In the genomic region with DNA sequence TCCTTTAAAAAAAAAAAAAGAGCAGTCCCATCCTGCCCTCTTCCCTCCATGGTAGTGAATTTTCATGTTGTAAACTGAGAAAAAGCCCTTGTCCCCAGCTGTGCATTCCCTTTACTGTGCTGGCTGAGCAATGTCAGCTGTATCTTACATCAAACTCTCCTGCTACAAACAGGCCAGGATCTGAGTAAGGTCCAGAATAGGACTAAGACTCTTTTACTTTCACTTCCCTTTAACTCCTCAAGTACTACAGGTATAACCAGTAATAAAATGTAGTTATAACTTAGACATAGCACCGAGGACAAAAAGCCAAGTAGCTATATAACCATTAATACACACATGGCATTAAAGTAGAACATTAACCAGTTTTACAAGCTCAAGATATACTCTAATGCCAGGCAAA, we compare ENCODE assay signal across 19 mouse cellular contexts. TPM values are rescaled to one million over a fixed set of nuclear protein-coding genes. Genes with fewer than 3 reads are reported as not detected.
DNase-seq lines count a peak whose midpoint lies in the region; ATAC-seq and TF ChIP-seq lines count a peak whose summit lies in the region.
"Had no signal": no experiment of that assay in that cellular context is flagged by ENCODE, and none has a peak within 500 bp of the region (broad histone marks: within the 10 kb centered on the region; RNA-seq: fewer than 3 reads in every experiment).

No protein-coding gene starts in this region.

- 0 out of 2 replicates have a peak, but pooled peaks cover 3% of the 10 kb centered on the region for H3K4me1 ChIP-seq in lung, postnatal 0 days (ENCODE audit: insufficient read depth, low read depth, low read length)
- peaks cover 10% of the 10 kb centered on the region for H3K4me1 ChIP-seq in lung, adult 2 months (ENCODE audit: control insufficient read depth, insufficient read depth, low read length)
- peaks cover 58% of the 10 kb centered on the region for H3K4me1 ChIP-seq in bone marrow macrophage, adult 2 months (ENCODE audit: control insufficient read depth, insufficient read depth, low read length)
- peaks cover 77% of the 10 kb centered on the region for H3K4me1 ChIP-seq in liver, embryonic 12.5 days
- H3K4me1 ChIP-seq: forebrain, embryonic 12.5 days; midbrain, embryonic 12.5 days had no signal

- no peak for TF ChIP-seq EP300 in lung, postnatal 0 days (IDR thresholded peaks at IDR 0.05)

- no peak overlapping the region for H3K9ac ChIP-seq in lung, postnatal 0 days (replicated peaks; ENCODE audit: low read depth)
- H3K9ac ChIP-seq in liver, embryonic 12.5 days, result peak overlapping the region; percentile 37; the same call in 1 of the 2 replicates
- H3K9ac ChIP-seq: embryonic facial prominence, embryonic 15.5 days; forebrain, embryonic 12.5 days; lung, embryonic 15.5 days; midbrain, embryonic 12.5 days had no signal

- TF ChIP-seq CTCF in lung, postnatal 0 days (IDR thresholded peaks at IDR 0.05), result no peak
- no peak for TF ChIP-seq CTCF in lung, adult 2 months (IDR thresholded peaks at IDR 0.05; ENCODE audit: insufficient read depth, low read length)
- TF ChIP-seq CTCF in bone marrow macrophage, adult 2 months (IDR thresholded peaks at IDR 0.05; ENCODE audit: low read depth, low read length), result no peak

- H3K27ac ChIP-seq in lung, postnatal 0 days (ENCODE audit: low read length), result no peak overlapping the region
- H3K27ac ChIP-seq in bone marrow macrophage, adult 2 months (ENCODE audit: insufficient read depth, low read depth, low read length), result peak overlapping the region; percentile 22
- H3K27ac ChIP-seq in liver, embryonic 12.5 days, result peak overlapping the region; percentile 78
- H3K27ac ChIP-seq: embryonic facial prominence, embryonic 15.5 days; forebrain, embryonic 12.5 days; lung, embryonic 15.5 days; midbrain, embryonic 12.5 days had no signal

- H3K9me3 ChIP-seq in lung, postnatal 0 days (ENCODE audit: low read length), result no peaks in the 10 kb centered on the region
- H3K9me3 ChIP-seq in liver, embryonic 12.5 days (replicated peaks), result no peaks in the 10 kb centered on the region
- H3K9me3 ChIP-seq: embryonic facial prominence, embryonic 15.5 days; forebrain, embryonic 12.5 days; lung, embryonic 15.5 days; midbrain, embryonic 12.5 days had no signal

- H3K36me3 ChIP-seq in lung, postnatal 0 days (ENCODE audit: insufficient read depth, low read length), result no peaks in the 10 kb centered on the region
- H3K36me3 ChIP-seq in liver, embryonic 12.5 days, result peaks cover 35% of the 10 kb centered on the region
- H3K36me3 ChIP-seq: forebrain, embryonic 12.5 days; midbrain, embryonic 12.5 days had no signal

- H3K4me2 ChIP-seq in lung, postnatal 0 days (replicated peaks; ENCODE audit: low read depth, low read length), result no peak overlapping the region
- H3K4me2 ChIP-seq in liver, embryonic 12.5 days, result peak overlapping the region; percentile 69
- H3K4me2 ChIP-seq: embryonic facial prominence, embryonic 15.5 days; forebrain, embryonic 12.5 days; lung, embryonic 15.5 days; midbrain, embryonic 12.5 days had no signal

- no peak overlapping the region for H3K4me3 ChIP-seq in lung, postnatal 0 days (ENCODE audit: low read depth, low read length)
- H3K4me3 ChIP-seq in lung, adult 2 months (replicated peaks; ENCODE audit: extremely low read depth, low read depth, low read length), result no peak overlapping the region
- H3K4me3 ChIP-seq in bone marrow macrophage, adult 2 months (ENCODE audit: insufficient read depth, low read length), result no peak overlapping the region
- H3K4me3 ChIP-seq in liver, embryonic 12.5 days, result no peak overlapping the region
- H3K4me3 ChIP-seq: embryonic facial prominence, embryonic 15.5 days; forebrain, embryonic 12.5 days; lung, embryonic 15.5 days; midbrain, embryonic 12.5 days had no signal

- no peaks in the 10 kb centered on the region for H3K27me3 ChIP-seq in lung, postnatal 0 days (replicated peaks; ENCODE audit: insufficient read depth, low read length)
- no peaks in the 10 kb centered on the region for H3K27me3 ChIP-seq in liver, embryonic 12.5 days (replicated peaks)
- H3K27me3 ChIP-seq: embryonic facial prominence, embryonic 15.5 days; forebrain, embryonic 12.5 days; lung, embryonic 15.5 days; midbrain, embryonic 12.5 days; Patski had no signal

- 64% methylated on average over 1 of the region's 1 CpGs for WGBS in lung, postnatal 0 days
- WGBS in lung, adult 2 months, result 52% methylated on average over 1 of the region's 1 CpGs
- WGBS in liver, embryonic 12.5 days (ENCODE audit: insufficient replicate concordance), result 83% methylated on average over 1 of the region's 1 CpGs

- TF ChIP-seq POLR2A in lung, adult 2 months (IDR thresholded peaks at IDR 0.05; ENCODE audit: borderline replicate concordance, extremely low read depth, low read depth, low read length), result no peak
- TF ChIP-seq POLR2A in bone marrow macrophage, adult 2 months (IDR thresholded peaks at IDR 0.05; ENCODE audit: borderline replicate concordance, low read depth, low read length), result no peak

- peak; percentile 68 for DNase-seq in lung, postnatal 0 days (ENCODE audit: low spot score)
- no peak for DNase-seq in lung, adult 2 months
- DNase-seq in testis, postnatal 10 days (ENCODE audit: low spot score), result no peak
- DNase-seq in urinary bladder, postnatal 14 days (ENCODE audit: low spot score), result no peak
- DNase-seq: adrenal gland, postnatal 36 days; cerebellum, adult 9-11 months; heart, adult 18-20 months; kidney, postnatal 14 days; left cerebral cortex, postnatal 4 days; thymus, adult 2 months had no signal

- ATAC-seq in lung, postnatal 0 days, result peak; percentile 57
- no peak for ATAC-seq in liver, embryonic 12.5 days
- ATAC-seq in neutrophil, adult 5-6 weeks (ENCODE audit: extremely low read depth, insufficient number of reproducible peaks, low FRiP score, poor library complexity, severe bottlenecking), result peak; percentile 75
- ATAC-seq: inflammation-experienced regulatory T-cells, adult 6 months; Patski had no signal

RNA-seq across cellular contexts. Expression of a gene that starts 18.4 kb away (rescaled TPM):
- 63.7 and 67.7 TPM in 2 replicates for polyA plus RNA-seq in lung, postnatal 0 days (2015; fragmentation: Nextera tagmentation; extraction: Ambion mirVana)
- polyA plus RNA-seq in lung, adult 2 months (2012; rRNA removed), result 63.0 and 84.5 TPM in 2 replicates
- polyA plus RNA-seq in bone marrow macrophage, adult 2 months (2012; ENCODE audit: insufficient read depth, insufficient read length, missing spikeins), result 356 and 389 TPM in 2 replicates
- 133 and 135 TPM in 2 replicates for polyA plus RNA-seq in liver, embryonic 12.5 days (2016; fragmentation: Nextera tagmentation; extraction: Ambion mirVana)
- 157 and 168 TPM in 2 replicates for total RNA-seq in neutrophil, adult 5-6 weeks (2017)

RNA-seq across cellular contexts. Expression of a gene that starts 55.2 kb away (rescaled TPM):
- polyA plus RNA-seq in lung, postnatal 0 days (2015; fragmentation: Nextera tagmentation; extraction: Ambion mirVana), result 11.7 and 12.2 TPM in 2 replicates
- polyA plus RNA-seq in lung, adult 2 months (2012; rRNA removed), result 2.2 and 3.8 TPM in 2 replicates
- polyA plus RNA-seq in bone marrow macrophage, adult 2 months (2012; ENCODE audit: insufficient read depth, insufficient read length, missing spikeins), result 7.2 and 8.3 TPM in 2 replicates
- polyA plus RNA-seq in liver, embryonic 12.5 days (2016; fragmentation: Nextera tagmentation; extraction: Ambion mirVana), result 26.1 and 26.8 TPM in 2 replicates
- 7.9 and 8.6 TPM in 2 replicates for total RNA-seq in neutrophil, adult 5-6 weeks (2017)

RNA-seq across cellular contexts. Expression of a gene that starts 55.3 kb away (rescaled TPM):
- 181 and 202 TPM in 2 replicates for polyA plus RNA-seq in lung, postnatal 0 days (2015; fragmentation: Nextera tagmentation; extraction: Ambion mirVana)
- 41.0 and 65.3 TPM in 2 replicates for polyA plus RNA-seq in lung, adult 2 months (2012; rRNA removed)
- polyA plus RNA-seq in bone marrow macrophage, adult 2 months (2012; ENCODE audit: insufficient read depth, insufficient read length, missing spikeins), result 178 and 230 TPM in 2 replicates
- 102 and 110 TPM in 2 replicates for polyA plus RNA-seq in liver, embryonic 12.5 days (2016; fragmentation: Nextera tagmentation; extraction: Ambion mirVana)
- 210 and 221 TPM in 2 replicates for total RNA-seq in neutrophil, adult 5-6 weeks (2017)
